Mouse (Mus musculus) bone marrow, adult 2 months (tissue): ENCODE data around the gene Gpc5.

ENCODE experiments used
- CTCF ChIP-seq: fragments of 200-500 bp; IDR thresholded peaks from 2 replicates; pipeline ENCODE4 v1.5.1; 2011; ENCODE audit warnings: low read length, control low read depth; ENCODE audit not compliant: control insufficient read depth, insufficient read depth
- POLR2A ChIP-seq: fragments of 200-500 bp; IDR thresholded peaks from 2 replicates; pipeline ENCODE4 v1.6.1; 2011; ENCODE audit warnings: low read depth, mild to moderate bottlenecking, control low read depth, low read length, borderline replicate concordance; ENCODE audit not compliant: control insufficient read depth

DNA sequence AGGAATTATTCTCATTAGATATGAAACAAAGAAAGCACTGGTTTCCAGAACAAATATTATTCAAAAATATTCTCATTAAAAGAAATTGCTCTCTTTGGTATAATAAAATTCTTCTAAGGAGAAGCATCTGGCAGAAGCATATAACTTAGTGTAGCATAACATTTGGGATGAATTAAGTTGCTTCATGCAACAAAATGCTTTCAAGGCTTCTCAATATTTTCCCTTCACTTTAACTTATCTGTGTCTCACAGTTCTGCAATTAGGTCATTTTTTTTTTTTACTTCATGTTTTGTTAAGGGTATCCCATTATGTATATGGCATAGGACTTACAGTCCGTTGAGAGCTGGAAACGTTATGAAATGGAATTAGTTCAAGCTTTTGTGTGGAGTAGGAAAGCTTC is 250.6 kb downstream of the Gpc5 start:
- TF ChIP-seq CTCF (no peak), POLR2A (no peak)
